Mouse (Mus musculus): Measurements from ENCODE around the gene Stard3.

Stard3 gene

GRCm38 (mm10) chr11:98329081-98329959 lies 28.8 kb upstream of the Stard3 start, which contains the start of gene Neurod2:
TSS of gene Neurod2 (minus strand) at chr11:98329648.
- no peak for DNase-seq (ENCODE audit: low read depth, low spot score)

GRCm38 (mm10) chr11:98329960-98330744 lies 28.0 kb upstream of the Stard3 start:
- no peak for DNase-seq (ENCODE audit: low read depth, low spot score)

GRCm38 (mm10) chr11:98330745-98331204 lies 27.4 kb upstream of the Stard3 start:
- DNase-seq (ENCODE audit: low read depth, low spot score): no peak

GRCm38 (mm10) chr11:98331401-98331800 lies 26.8 kb upstream of the Stard3 start:
- no peak for DNase-seq (ENCODE audit: low read depth, low spot score)

DNA sequence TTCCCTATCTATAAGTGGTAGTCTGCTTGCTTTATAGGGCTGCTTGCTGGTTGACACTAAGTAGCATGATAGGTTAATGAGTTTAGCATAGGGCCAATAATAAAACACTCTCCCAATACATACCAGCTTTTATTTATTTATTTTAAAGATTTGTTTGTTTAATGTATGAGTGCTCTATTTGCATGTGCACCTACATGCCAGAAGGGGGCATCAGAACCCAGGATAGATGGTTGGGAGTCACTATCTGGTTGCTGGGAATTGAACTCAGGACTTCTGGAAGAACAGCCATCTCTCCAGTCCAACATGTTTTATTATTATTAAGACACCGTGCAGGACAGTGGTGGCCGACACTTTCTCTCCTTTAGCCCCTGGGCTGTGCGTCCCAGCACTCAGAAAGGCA lies 26.0 kb upstream of the Stard3 start:
- no peak for DNase-seq (ENCODE audit: low read depth, low spot score)

DNA sequence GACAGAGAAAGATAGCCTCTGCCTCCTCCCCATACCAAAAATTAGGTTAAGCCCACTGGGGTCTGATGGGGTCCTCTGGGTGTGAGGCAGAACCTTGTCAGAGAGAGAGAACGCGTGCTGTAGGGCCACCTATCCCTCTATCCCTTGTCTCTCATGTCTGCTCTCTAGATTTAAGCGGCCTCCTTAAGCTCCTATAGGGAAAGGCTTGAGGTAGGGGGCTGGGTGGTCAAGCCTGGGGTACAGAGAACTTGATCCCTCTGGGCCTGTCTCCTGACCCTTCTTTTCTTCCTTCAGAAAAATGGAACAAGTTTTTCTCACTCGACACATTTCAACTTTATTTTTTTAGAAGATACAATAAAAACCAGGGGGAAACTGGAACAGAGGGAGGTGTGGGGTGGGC lies 25.3 kb upstream of the Stard3 start:
- DNase-seq (ENCODE audit: low read depth, low spot score): no peak

DNA sequence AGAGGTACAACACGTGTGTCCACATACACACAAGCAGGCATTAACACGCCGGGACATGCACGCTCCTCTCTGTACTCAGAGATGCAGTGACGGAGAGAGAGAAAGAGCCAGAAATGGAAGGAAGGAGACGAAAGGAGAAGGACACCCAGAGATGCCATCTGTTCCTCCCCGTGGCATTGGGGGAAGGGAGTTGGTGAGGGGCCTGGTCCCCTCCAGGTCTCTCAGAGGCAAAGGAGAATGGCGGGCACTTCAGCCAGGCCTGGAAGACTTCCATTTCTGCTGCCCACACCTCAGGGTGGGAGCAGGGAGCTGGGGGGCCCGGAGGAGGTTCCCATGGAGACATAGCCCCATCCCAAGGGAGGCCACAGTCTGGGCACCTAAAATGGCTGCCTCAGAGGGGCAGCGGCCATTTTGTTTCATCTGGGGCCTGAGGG lies 24.9 kb upstream of the Stard3 start:
- no peak for DNase-seq (ENCODE audit: low read depth, low spot score)

DNA sequence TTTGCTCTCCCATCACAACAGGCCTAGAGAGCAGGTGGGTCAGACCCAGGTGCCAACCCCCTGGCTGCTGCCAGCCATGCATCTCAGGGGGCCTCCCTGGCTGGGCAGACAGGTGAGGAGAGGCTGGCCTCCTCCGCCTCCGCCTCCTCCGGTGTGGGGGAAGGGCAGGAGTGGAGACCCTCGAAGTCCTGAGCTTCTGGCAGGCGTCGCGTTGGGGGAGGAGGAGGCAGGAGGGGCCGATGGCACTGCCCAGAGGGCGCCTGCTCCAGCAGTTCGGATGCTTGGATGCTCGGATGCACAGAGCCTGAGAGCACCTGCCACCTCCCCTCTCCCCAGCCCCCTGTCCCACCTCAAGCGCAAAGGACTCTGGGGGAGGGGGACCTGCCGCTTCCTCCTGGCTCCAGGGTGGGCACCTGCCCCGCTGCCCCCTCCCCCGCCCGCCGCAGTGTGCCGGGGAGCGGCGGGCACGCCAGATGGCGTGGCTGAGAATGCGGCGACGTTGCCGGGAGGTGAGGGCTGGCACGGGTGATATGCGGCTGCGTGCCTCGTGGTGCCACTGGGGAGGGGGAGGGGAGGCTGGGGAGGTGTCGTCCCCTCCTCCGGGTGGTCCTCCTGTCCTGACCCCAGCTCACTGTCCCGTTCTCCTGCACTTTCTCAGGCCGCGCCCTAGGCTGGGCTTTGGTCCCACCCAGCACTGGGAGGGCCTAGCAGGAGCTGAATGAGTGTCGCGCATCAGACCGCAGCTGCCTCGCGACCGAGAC lies 24.0 kb upstream of the Stard3 start:
- no peak for DNase-seq (ENCODE audit: low read depth, low spot score)

DNA sequence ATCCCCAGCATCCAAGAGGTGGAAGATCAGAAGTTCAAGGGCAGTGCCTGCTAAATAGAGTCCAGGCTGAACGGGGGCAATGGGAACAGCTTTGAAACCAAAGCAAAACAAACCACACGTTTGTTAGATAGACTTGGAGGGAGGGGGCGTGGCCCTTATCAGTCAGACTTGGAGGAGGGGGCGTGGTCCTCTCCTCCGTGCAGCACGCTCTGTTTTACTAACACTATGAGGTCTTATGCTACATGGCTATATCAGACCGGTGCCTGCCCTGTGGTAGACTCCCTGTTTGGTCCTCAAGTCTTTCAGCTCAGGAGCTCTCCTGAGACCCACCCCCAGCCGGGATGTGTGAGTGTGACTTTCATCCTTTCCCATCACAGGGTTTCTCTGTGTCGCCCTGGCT lies 22.9 kb upstream of the Stard3 start:
- no peak for DNase-seq (ENCODE audit: low read depth, low spot score)

- peak; percentile 35 for DNase-seq (ENCODE audit: low read depth, low spot score)
Observed at GRCm38 (mm10) chr11:98336245-98337107, 21.7 kb upstream of the Stard3 start.

- no peak for DNase-seq (ENCODE audit: low read depth, low spot score)
Observed at GRCm38 (mm10) chr11:98338507-98338961, 19.6 kb upstream of the Stard3 start.

DNA sequence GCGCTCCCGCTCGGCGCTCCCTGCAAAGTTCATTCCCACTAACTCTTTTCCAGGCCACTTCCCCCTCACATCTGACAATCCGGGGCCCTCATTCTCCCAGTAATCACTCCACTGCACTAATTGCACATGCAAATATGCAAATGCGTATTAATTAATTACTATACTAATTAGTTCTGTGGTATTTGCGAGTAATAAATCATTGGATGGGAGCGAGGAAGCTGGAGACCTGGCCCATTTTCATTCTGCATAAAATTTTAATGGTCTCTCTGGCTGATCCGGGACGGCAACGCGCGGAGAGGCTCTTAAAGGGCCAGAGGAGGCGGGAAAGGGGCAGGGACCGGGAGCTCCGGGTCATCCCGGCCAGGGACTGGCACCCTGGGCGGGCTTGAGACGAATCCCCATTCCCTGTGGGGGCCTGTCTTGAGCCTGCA lies 19.1 kb upstream of the Stard3 start:
- DNase-seq (ENCODE audit: low read depth, low spot score): no peak

DNA sequence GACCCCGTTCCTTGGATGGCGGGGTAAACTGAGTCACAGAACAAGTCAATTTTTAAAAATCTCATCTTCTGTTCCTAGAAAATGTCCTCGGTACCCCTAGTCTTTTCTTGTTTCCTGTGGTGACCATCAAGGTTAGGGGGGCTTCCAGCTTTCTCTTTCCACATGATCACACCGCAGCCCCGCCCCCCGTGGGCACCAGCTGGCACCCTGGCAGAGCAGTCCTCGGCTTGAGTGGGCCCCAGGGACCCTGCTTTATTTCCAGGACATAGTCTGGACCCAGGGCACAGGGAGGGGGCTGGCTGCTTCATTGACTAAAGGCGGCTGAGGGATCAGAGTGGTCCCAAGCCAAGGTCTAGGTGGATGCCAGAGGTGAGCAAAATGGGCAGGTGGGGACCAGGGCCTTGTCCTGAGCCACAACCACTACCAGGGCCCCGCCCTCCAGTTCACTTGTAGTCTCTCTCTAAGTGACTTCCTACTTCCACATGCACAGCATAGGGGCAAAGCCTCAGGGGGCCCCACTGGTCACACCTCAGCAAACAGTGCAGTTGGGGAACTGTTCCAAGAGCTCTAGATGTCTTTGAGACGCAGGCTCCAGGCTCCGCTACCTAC lies 18.4 kb upstream of the Stard3 start:
- no peak for DNase-seq (ENCODE audit: low read depth, low spot score)

DNA sequence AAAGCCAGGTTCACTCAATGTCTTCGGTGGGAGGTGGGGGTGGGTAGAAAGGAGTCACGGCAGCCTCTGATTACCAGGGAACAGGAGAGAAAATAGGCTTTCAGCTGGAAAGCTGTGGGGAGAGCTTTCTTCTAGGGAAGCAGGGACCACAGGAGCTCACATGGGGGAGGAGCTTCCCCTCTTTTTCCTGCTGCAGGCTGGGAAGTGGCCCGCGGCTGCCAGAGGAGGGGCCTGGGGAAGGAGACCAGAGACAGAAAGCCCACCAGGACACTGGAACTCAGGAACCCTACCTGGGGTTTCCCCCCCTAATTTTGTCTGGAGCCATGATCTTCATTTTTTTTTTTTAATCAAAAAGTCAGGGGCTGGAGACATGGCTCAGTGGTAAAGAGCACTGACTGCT lies 17.6 kb upstream of the Stard3 start:
- DNase-seq (ENCODE audit: low read depth, low spot score): no peak

GRCm38 (mm10) chr11:98341174-98341573 lies 17.0 kb upstream of the Stard3 start:
- no peak for DNase-seq (ENCODE audit: low read depth, low spot score)

GRCm38 (mm10) chr11:98342000-98342945 lies 15.9 kb upstream of the Stard3 start:
- DNase-seq (ENCODE audit: low read depth, low spot score): peak; percentile 96

DNA sequence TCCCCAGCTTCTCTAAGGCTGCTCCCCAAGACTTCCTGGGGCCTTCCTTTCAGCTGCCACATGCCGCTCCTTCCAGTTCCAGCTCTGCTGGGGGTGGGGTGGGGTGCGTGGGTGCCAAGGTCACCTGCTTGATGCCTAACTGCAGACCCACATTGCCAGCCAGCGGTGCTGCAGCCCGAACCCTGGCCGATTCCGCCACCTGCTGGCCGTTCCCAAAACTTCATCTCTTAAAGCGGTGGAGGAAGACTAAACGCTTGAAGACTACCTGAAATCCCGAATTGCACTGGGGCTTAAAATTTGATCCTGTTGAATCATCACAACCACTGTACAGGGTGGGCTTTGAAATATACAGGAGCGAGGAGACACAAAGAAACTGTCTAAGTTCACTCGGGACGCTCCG lies 12.9 kb upstream of the Stard3 start:
- DNase-seq (ENCODE audit: low read depth, low spot score): peak; percentile 78

- no peak for DNase-seq (ENCODE audit: low read depth, low spot score)
Observed at GRCm38 (mm10) chr11:98346168-98346567, 12.0 kb upstream of the Stard3 start.

Data from 3T3-L1 (cell line).